Mouse (Mus musculus): ENCODE data around the gene Sike1.
A peak's percentile ranks its signal among the peaks of the same experiment; 100 is the strongest.

The Sike1 gene

GRCm38 (mm10) chr3:102995605-102996321, at the start of gene Sike1:
Gene Sike1 (plus strand): TSS chr3:102995708.
- peak; percentile 90 for DNase-seq (ENCODE audit: low spot score)

GRCm38 (mm10) chr3:102946312-102946711, 49.2 kb upstream of the Sike1 start:
- no peak for DNase-seq (ENCODE audit: low spot score)

- DNase-seq (ENCODE audit: low spot score): no peak
These were observed 48.6 kb upstream of the Sike1 start for GRCm38 (mm10) chr3:102946861-102947260.

DNA sequence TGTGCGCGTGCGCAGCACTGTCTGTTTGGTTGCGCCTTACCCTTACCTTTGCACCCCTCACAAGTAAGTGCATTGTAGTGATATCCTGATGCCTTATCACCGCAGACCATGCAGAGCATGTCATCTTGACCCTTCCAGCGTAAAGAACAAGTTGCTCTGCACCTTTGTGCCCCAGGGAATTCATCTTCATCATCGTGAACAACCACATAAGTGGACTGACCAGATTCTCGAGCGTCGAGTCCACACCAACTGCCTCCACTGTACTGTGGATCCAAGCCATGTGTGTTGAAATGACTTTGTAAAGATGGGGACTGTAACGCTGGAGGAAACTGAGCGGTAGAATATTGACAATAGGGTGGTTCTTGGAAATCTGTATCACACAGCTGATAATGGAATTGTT, 41.0 kb upstream of the Sike1 start:
- DNase-seq (ENCODE audit: low spot score): no peak

- DNase-seq (ENCODE audit: low spot score): no peak
These were observed 40.4 kb upstream of the Sike1 start for GRCm38 (mm10) chr3:102955143-102955542.

DNA sequence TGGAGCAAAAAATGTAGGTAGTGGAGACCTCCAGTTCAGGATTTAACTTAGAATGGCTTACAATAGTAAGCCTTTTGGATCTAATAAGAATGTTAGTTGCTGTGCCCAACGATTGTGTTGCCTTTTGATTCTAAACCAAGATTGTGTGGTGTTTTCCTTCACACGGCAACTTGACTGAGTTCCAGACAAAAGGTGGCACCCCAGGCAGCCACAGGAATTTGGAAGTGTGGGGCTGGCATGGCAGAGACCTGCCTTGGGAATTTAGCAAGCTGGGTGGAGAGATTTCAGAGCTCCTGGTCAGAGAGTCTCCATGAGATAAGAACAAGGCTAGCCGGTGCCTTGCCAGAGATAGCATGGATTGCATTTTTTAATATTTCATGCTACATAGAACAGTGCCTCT, 39.9 kb upstream of the Sike1 start:
- DNase-seq (ENCODE audit: low spot score): no peak

- no peak for DNase-seq (ENCODE audit: low spot score)
These were observed 31.5 kb upstream of the Sike1 start, which contains the start of gene Nr1h5 for GRCm38 (mm10) chr3:102964033-102964432. Gene Nr1h5 (minus strand): TSS chr3:102964133.

- no peak for DNase-seq (ENCODE audit: low spot score)
These were observed 25.4 kb upstream of the Sike1 start for GRCm38 (mm10) chr3:102970067-102970466.

- DNase-seq (ENCODE audit: low spot score): no peak
These were observed 25.0 kb upstream of the Sike1 start for GRCm38 (mm10) chr3:102970508-102970907.

GRCm38 (mm10) chr3:102976906-102977305, 18.6 kb upstream of the Sike1 start:
- DNase-seq (ENCODE audit: low spot score): no peak

DNA sequence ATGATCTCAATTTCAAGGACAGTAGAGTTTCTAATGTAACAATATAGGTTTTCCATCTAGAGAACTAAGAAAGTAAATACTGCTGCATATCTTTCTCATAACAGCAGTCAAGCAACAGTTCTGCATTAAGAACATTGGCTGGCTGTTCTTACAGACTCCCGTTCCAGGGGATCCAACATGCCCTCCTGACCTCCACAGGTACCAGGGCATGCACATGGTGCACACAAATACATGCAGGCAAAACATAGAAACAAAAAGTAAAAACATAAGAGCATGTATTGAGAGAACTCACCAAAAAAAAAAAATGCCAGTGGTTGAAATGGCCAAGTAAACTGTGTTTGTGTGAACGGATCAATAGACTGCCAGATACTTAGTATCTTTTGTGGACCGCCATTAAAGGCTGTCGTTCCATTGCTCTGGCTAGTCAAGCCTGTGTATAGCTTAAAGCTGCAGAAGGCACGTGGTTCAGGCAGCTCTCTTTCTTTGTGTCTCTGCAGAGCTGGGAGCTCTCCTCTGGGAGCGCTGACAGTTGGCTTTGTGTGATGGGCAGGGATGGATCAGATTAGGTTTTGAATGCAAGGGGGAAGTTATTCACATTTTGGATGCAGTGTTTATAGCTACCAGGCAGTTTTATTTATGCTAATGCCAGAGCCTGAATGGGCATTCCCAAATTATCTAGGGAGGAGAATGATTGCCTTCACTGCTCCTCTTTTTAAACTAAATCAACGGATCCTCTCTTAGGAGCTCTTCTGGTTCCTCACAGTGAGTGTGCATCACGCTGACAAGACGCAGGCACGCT, 15.8 kb upstream of the Sike1 start:
- peak; percentile 77 for DNase-seq (ENCODE audit: low spot score)

- DNase-seq (ENCODE audit: low spot score): no peak
These were observed 15.2 kb upstream of the Sike1 start for GRCm38 (mm10) chr3:102980349-102980736.

DNA sequence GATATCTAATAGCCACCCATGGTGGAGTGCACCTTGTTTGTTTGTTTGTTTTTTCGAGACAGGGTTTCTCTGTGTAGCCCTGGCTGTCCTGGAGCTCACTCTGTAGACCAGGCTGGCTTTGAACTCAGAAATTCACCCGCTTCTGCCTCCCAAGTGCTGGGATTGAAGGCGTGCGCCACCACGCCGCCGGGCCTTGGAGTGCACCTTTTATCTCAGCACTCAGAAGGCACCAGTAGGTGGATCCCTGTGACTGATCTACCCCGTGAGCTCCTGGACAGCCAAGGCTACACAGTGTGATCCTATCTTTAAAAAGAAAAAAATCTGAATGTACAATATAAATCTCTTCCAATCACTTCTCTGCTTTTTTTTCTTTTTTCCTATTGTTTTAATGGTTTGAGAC, 4.5 kb upstream of the Sike1 start:
- no peak for DNase-seq (ENCODE audit: low spot score)

- no peak for DNase-seq (ENCODE audit: low spot score)
These were observed 2.6 kb upstream of the Sike1 start for GRCm38 (mm10) chr3:102992936-102993335.

GRCm38 (mm10) chr3:102995233-102995604, 289 bp upstream of the Sike1 start:
- DNase-seq (ENCODE audit: low spot score): no peak

DNA sequence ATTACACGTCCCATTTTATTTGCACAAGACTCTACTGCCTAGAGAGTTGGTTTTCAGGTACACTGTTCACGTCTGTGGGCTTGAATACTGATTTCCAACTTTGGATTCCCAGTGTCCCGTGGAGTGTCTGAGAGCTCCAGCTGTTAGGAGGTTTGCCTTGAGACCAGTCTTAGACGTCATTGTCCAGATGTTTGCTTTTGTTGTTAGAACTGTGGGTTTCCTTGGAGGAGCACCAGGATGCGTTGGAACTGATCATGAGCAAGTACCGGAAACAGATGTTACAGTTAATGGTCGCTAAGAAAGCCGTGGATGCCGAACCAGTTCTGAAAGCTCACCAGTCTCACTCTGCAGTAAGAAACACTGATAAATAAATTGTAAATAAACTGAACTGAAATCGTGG, 1.5 kb downstream of the Sike1 start:
- no peak for DNase-seq (ENCODE audit: low spot score)

DNA sequence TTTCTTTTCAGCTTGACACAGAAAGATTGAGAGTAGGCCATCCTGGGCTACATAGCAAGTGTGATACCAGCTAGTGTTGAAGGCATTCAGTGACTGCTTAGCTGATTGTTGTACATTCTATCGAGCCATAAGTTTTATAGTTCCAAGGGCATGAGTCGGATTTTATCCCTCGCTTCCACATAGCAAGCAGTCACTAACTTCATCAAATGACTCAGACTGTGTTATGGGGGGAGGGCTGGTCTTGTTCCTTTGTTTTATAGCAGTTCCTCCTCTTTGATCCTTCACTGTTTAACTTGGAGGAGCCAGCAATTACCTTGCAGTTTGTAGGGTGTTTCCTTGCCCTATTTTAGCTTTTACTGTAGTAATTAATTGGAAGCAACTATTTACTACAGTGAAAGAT, 2.1 kb downstream of the Sike1 start:
- no peak for DNase-seq (ENCODE audit: low spot score)

- no peak for DNase-seq (ENCODE audit: low spot score)
These were observed 6.1 kb downstream of the Sike1 start for GRCm38 (mm10) chr3:103001595-103001994.

GRCm38 (mm10) chr3:103017350-103017749, 21.8 kb downstream of the Sike1 start:
- DNase-seq (ENCODE audit: low spot score): no peak

DNA sequence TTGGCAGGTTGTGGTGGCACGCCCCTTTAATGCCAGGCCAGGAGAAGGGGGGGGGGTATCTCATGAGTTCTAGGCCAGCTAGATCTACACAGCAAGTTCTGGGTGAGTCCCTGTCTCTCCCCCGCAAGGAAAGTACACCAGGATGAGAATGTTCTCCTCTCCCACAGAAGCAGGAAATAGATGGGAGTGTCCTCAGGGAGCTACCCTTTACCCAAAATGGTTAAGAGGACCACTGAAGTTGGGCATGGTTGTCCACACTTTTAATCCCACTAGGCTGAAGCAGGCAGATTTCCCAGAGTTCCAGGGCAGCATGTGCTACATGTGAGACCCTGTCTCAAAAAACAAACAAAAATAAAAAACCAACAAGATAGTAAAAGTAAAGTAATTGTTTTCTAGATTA, 24.0 kb downstream of the Sike1 start:
- no peak for DNase-seq (ENCODE audit: low spot score)

- peak; percentile 99 for DNase-seq (ENCODE audit: low spot score)
These were observed 24.9 kb downstream of the Sike1 start, which contains the start of gene Csde1 for GRCm38 (mm10) chr3:103020249-103020942. Gene Csde1 (plus strand): TSS chr3:103020426.

DNA sequence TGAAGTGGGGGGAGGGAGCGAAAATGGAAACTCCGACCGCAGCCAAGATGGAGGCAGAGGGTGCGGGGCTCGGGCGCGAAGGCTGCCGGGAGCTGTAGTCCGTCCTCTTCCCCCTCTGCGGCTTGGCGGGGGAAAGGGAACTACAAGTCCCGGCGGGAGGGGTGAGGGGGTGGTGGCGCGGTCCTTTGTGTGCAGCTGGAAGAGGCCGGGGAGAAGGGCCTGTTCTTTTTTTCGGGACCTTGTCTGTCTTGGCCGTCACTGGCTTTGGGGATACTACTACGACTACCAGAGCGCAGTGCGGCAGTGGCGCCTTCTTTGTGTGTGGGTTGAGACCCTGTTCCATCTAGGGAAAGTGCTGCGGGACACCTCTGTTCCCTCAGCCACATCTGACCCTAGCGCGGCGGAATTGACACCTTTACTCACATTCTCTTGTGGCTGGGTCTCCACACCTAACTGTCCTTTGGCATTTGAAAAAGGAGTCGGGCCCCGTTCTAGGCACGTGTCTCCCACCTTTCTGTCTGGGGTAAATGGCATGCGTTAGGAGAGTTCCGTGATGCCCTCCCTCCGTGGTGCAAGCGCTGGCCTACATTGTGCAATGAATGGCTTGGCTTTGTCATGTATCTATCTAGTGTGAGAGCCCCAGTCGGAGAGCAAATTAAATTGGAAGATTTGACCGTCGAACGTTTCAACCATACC, 25.6 kb downstream of the Sike1 start:
- peak; percentile 93 for DNase-seq (ENCODE audit: low spot score)
